Mouse (Mus musculus) testis, adult 2 months (tissue): Measurements from ENCODE around the gene Gdf15.

Experiments
- CTCF ChIP-seq: fragments of 200-500 bp; IDR thresholded peaks from 2 replicates; pipeline ENCODE4 v1.5.1; 2012; ENCODE audit warnings: low read depth, mild to moderate bottlenecking, inconsistent platforms, low read length, moderate library complexity; ENCODE audit not compliant: control insufficient read depth, insufficient read depth, insufficient replicate concordance
- POLR2A ChIP-seq: fragments of 200-500 bp; IDR thresholded peaks from 2 replicates; pipeline ENCODE4 v1.6.1; 2012; ENCODE audit warnings: low read depth, mild to moderate bottlenecking, inconsistent platforms, low read length, moderate library complexity; ENCODE audit not compliant: control insufficient read depth

- TF ChIP-seq CTCF (no peak), POLR2A (no peak)
Observed at GRCm38 (mm10) chr8:70597417-70598272, 34.6 kb downstream of the Gdf15 start.
